Mouse (Mus musculus) gastrocnemius, postnatal 4 days (tissue): ENCODE results near the gene Parp12. TPM values are rescaled to one million over a fixed set of nuclear protein-coding genes. Genes with fewer than 3 reads are reported as not detected.

Experiments used
- DNase-seq, 2 experiments: peaks; one replicate each; pipeline ENCODE4 v3.0.0; 2021 to 2022; ENCODE audit warnings: low spot score in 2 of 2, mixed read lengths in 2 of 2
- total RNA-seq, 2 experiments: library from RNA; stranded (reverse); gene quantifications; 2 replicates each; pipeline ENCODE4 v1.2.3; 2021

The Parp12 gene
- total RNA-seq, 2 experiments from 2014 or later: 7.7 to 8.1 TPM

DNA sequence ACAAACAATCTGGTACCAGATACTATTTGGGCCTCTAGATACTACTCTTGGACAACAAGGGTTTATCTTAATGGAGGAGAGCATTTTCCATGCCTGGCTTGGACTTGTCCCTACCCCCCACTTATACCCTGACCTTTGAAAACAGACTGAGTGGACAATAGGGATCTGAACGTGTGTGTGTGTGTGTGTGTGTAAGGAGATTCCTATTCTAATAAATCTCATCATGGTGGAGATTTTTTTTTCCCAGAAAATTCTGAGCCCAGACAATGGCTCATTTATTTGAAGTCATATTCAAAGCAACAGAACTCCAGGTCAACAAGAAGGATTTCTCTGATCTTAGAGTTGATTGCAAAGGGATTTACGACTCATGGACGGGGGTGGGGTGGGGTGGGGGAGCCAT lies 59.2 kb downstream of the Parp12 start:
- DNase-seq: no peak

DNA sequence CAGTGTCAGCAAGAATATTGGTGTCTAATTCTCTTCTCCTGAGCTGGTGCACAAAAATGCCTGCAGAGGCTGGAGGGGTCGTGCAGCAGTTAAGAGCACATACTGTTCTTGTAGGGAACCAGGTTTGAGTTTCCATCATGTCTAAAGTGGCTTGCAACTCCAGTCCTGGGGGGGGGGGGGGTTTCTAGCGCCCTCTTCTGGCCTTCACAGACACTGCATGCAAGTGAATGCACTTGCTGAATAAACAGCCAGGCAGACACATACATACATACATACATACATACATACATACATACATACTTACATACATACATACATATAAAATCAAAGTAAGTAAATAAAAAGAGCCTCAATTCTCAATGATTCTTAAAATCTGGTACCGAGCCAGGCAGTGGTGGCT lies 59.8 kb downstream of the Parp12 start:
- no peak for DNase-seq

DNA sequence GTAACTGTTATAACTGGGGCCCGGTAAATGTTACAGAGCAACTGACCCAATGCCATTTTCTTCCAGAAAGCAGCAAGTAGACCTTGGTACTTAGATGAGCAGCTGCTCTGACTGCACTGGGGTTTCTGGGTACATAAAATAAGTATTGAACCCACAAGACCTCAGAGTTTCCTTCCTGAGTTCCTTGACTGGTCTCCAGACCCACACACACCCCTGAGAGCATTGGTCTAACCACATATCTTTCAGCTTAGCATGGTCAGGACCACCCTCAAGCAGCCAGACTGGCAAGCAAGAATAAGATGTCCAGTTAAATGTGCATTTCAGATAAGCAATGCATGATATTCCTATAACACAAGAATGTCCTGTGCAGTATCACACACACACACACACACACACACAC lies 61.0 kb downstream of the Parp12 start:
- no peak for DNase-seq

DNA sequence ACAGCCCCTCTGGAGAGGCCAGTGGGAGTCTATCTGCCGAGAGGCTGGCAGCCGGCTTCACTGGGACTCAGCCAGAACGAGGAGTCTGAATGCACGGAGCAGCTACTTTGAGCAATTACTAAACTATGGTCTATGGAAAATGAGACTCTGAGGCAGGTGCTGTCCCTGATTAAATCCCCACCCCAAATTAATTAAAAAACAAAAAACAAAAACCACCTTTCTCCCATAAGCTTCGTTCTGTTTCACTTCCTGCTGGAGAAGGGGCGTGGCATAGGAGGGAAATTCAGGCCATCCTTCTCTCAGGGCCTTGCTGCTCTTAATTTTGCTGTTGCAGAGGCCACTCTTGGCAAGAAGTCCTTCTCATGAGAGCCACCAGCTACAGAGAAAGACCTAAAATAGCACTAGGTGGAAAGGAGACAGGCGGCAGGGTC lies 62.3 kb downstream of the Parp12 start:
- DNase-seq: no peak

DNA sequence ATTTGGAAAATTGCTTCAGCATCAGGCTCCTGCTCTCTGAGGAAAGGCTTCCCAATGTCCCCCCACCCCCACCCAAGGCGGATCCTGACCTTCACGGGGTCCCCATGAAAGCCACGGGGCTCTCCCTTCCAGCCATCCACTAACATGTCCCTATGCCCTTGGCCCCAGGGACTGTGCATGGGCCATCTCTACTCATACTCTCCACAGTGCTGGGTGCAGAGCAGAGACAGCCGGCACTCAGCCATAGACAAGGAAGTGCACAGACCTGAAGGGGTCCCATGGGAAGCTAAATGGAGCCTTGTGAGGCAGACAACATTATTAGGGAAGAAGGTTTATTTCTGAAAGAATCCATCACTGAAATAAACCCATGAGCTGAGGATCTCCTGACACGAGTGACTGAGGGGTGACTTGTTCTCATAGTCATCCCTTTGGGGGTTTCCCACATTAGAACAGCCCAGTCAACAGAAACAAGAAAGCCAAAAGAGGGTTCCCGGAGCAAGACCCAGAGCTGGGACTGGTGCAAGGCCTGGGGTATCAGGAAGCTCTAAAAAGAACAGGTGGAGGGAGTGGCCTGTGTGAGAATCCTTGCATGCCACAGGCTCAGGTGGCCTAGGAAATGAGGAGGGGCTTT lies 63.2 kb downstream of the Parp12 start:
- DNase-seq: no peak

DNA sequence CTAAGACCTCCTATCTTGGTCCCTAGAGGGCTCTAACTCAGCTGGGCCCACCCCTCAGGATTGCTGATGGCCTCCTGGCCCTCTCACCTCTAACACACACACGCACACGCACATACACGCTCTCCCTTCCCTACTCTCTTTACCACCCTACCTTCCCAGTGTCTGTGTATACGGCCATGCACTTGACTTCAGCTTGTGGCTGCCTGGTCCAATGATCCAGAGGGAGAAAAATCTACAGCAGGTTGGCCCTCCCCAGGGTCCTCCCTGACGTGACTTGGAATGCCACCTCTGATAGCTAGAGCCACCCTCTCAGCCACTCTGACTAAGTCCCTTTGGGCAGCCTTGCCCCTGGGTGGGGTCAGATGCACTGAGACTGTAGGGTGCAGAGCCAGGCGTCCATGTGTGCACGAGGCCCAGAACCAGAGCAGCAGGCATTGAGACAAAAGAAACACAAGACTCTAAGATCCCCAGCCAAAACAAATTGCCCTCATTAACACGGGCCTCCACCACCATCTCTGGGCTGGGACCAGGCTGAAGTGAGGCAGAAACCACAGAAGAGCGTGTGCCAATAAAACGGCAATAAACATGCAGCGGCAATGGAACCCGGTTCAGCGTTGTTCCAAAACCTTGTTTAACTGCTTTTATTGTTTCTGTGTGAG lies 63.8 kb downstream of the Parp12 start:
- no peak for DNase-seq

DNA sequence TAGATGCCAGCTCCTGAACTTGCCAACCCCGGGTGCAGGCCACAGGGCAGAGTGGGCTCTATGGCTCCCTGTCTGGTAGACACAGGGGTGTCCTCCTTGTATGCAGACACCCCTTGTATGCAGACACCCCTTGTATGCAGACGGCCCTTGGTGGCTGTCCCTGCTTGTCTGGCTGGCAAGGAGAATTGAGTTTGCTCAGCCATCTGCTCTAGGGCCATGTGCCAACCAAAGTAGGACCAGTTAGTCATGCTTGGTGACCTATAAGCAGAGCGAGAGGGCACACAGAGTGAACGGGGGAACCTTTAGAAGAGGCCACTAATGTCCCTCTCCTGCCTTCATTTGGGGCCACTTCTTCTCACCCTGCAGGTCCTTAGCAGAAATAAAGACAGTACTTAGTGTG lies 65.5 kb downstream of the Parp12 start:
- no peak for DNase-seq

DNA sequence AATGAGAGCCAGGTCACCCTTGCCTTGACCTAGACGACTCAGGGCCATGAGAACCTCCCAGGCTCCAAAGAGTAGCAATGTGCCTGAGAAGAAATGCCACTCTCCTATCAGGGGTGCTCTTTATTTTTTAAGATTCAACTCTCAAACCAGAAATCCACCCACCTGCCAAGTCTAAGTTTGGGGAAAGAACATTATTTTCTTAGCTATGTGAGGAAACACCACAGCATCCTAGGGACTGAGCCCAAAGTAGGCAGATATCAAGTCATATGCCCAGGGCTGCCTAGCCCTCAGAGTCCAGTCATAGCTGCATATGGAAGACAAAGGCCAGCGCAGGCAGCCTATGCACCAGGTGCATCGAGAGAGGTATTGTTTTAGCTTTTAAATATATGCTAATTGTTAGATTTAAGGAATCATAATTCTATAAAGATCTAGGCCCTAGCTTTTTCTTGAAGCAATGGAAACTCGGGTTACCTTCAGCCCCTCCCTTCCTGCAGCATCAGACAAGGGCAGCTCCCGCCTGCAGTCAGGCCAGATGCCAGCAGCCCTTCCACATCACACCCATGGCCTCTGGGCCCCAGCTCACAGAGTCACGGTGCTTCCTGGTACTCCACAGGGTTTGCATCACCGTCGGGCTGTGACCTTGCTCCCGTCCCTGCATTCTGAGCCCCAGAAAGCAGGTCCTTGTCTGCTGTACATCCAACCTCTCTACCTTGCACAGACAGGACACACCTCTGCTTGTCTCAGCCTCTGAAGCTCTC lies 66.2 kb downstream of the Parp12 start:
- no peak for DNase-seq

DNA sequence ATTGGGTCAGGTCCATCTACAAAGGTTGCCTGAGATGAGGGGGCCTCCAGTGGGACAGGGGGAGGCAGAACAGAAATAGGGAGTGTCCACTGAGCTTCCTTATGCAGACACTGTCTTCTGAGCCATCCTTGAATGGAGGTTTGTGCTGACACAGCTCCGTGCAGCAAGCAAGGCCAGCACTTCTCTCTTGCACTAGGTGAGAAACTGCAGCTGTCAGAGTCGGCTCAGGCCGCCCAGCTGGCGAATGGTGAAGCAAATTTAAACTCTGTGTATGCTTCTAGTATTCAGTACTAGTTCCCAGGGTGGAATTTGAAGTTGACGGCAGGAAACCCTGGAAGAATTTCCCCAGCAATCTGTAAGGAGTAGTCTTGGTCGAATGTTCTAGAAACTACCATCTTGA lies 67.3 kb downstream of the Parp12 start:
- DNase-seq: no peak

DNA sequence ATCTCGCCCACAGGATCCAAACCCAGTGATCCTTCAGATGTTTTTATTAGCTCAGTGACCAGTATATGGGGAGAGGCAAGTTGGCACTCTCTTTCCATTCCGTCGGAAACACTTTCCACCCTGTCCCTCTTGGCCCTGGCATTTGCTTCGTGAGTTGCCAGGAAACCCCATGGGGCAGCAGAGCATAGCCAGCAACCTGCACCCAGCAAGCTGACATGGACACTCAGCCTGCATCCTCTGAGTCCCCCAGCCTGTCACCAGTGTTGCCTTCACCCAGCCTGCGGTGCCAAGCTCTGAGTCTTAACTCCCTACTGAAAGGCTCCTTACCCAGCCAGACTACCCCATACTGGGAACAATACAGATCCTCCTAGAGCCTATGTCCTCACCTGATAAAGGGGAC lies 69.0 kb downstream of the Parp12 start:
- no peak for DNase-seq

DNA sequence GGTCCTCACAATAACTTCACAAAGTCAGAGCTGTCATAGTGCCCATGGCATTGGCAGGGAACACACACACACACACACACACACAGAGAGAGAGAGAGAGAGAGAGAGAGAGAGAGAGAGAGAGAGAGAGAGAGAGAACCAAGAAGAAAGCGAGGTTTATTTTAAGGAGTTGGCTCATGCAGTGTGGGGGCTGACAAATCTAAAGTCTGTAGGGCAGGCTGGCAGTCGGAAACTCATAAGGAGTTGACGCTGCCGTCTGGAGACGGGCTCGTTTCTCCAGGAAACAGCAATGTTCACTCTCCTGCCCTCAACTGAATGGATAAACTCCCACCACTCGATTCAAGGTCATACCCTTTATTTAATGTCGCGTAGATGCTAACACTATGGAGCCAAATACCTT lies 77.7 kb downstream of the Parp12 start:
- DNase-seq: no peak

Other genes starting within 250 kb of the Parp12 start
- 1 to 10 TPM; 2.4 to 3.3 TPM for gene Tbxas1, start 242.9 kb downstream of the Parp12 start, total RNA-seq
- 10 to 100 TPM; 37.0 to 37.7 TPM for gene Hipk2, start 242.2 kb downstream of the Parp12 start, total RNA-seq
- gene Kdm7a, start 88.4 kb upstream of the Parp12 start, total RNA-seq: 10 to 100 TPM; 13.4 to 14.6 TPM